Mouse (Mus musculus) cerebellum, adult (tissue): ENCODE results near the gene Ptpa.

Experiments
- ATAC-seq: cut with Nextera tagmentation; 2 replicates; pipeline ENCODE4 v1.9.2; 2017; ENCODE audit warnings: mild to moderate bottlenecking, moderate library complexity, mixed read lengths; ENCODE audit not compliant: insufficient number of reproducible peaks, low FRiP score, low TSS enrichment

Ptpa gene

GRCm38 (mm10) chr2:30415936-30416648 is at the start of gene Ptpa:
Gene Ptpa (plus strand): TSS chr2:30416039.
- ATAC-seq: peak; percentile 70

GRCm38 (mm10) chr2:30366203-30366602 is 49.6 kb upstream of the Ptpa start:
- no peak for ATAC-seq

- ATAC-seq: no peak
These were observed 44.3 kb upstream of the Ptpa start for GRCm38 (mm10) chr2:30371544-30371943.

GRCm38 (mm10) chr2:30372726-30373125 is 43.1 kb upstream of the Ptpa start:
- ATAC-seq: no peak

GRCm38 (mm10) chr2:30375893-30376292 is 39.9 kb upstream of the Ptpa start:
- no peak for ATAC-seq

GRCm38 (mm10) chr2:30377721-30378120 is 38.1 kb upstream of the Ptpa start:
- no peak for ATAC-seq

- no peak for ATAC-seq
These were observed 36.5 kb upstream of the Ptpa start for GRCm38 (mm10) chr2:30379307-30379706.

- ATAC-seq: no peak
These were observed 35.1 kb upstream of the Ptpa start for GRCm38 (mm10) chr2:30380564-30381376.

GRCm38 (mm10) chr2:30381377-30381725 is 34.5 kb upstream of the Ptpa start:
- ATAC-seq: no peak

GRCm38 (mm10) chr2:30384814-30385213 is 31.0 kb upstream of the Ptpa start:
- ATAC-seq: no peak

- no peak for ATAC-seq
These were observed 30.2 kb upstream of the Ptpa start for GRCm38 (mm10) chr2:30385591-30385990.

- no peak for ATAC-seq
These were observed 28.9 kb upstream of the Ptpa start for GRCm38 (mm10) chr2:30386913-30387312.

GRCm38 (mm10) chr2:30389000-30389399 is 26.8 kb upstream of the Ptpa start:
- no peak for ATAC-seq

GRCm38 (mm10) chr2:30392114-30392576 is 23.7 kb upstream of the Ptpa start, which contains the start of gene Dolpp1:
Gene Dolpp1 (plus strand): TSS chr2:30392254.
- ATAC-seq: peak; percentile 95

- peak; percentile 16; the same call in 1 of the 2 replicates for ATAC-seq
These were observed 23.1 kb upstream of the Ptpa start for GRCm38 (mm10) chr2:30392577-30393369.

- no peak for ATAC-seq
These were observed 22.5 kb upstream of the Ptpa start for GRCm38 (mm10) chr2:30393370-30393656.

- no peak for ATAC-seq
These were observed 20.1 kb upstream of the Ptpa start for GRCm38 (mm10) chr2:30395757-30396156.

GRCm38 (mm10) chr2:30396246-30396645 is 19.6 kb upstream of the Ptpa start:
- ATAC-seq: no peak

GRCm38 (mm10) chr2:30397986-30398512 is 17.8 kb upstream of the Ptpa start:
- ATAC-seq: no peak
